8 mouse cellular contexts compared by ENCODE assay signal in genomic region chr6:149310226-149310625, GRCm38 (mm10). TPM values are rescaled to one million over a fixed set of nuclear protein-coding genes. Genes with fewer than 3 reads are reported as not detected.
A peak's percentile ranks its signal among the peaks of the same experiment; 100 is the strongest.
DNase-seq lines count a peak whose midpoint lies in the region; ATAC-seq and TF ChIP-seq lines count a peak whose summit lies in the region.

No protein-coding gene starts in this region.

- TF ChIP-seq EP300 in stomach, postnatal 0 days (optimal IDR thresholded peaks at IDR 0.05) = no peak

- peak overlapping the region; percentile 57 for H3K4me2 ChIP-seq in neural tube, embryonic 11.5 days (ENCODE audit: low read depth)
- peak overlapping the region; percentile 46 for H3K4me2 ChIP-seq in limb, embryonic 15.5 days
- H3K4me2 ChIP-seq in stomach, postnatal 0 days (replicated peaks; ENCODE audit: low read depth) = peak overlapping the region; percentile 57

- H3K4me1 ChIP-seq in erythroblast, embryonic 14.5 days (ENCODE audit: control insufficient read depth) = peaks cover 55% of the 10 kb centered on the region
- no peaks in the 10 kb centered on the region; the same call in 1 of the 2 replicates for H3K4me1 ChIP-seq in neural tube, embryonic 11.5 days (ENCODE audit: control insufficient read depth, insufficient read depth, low read length)
- peaks cover 7% of the 10 kb centered on the region; the same call in 1 of the 2 replicates for H3K4me1 ChIP-seq in limb, embryonic 15.5 days
- no peaks in the 10 kb centered on the region; the same call in 1 of the 2 replicates for H3K4me1 ChIP-seq in stomach, postnatal 0 days (replicated peaks; ENCODE audit: control insufficient read depth, insufficient read depth)

- ATAC-seq in erythroblast, adult 5-6 weeks (replicated peaks; ENCODE audit: low FRiP score, poor library complexity, severe bottlenecking) = no peak
- no peak for ATAC-seq in neural tube, embryonic 11.5 days (ENCODE audit: insufficient read depth, low FRiP score, low TSS enrichment)
- no peak for ATAC-seq in limb, embryonic 15.5 days (ENCODE audit: insufficient number of reproducible peaks, low FRiP score, low TSS enrichment, low read depth)
- ATAC-seq in stomach, postnatal 0 days (ENCODE audit: low FRiP score, low TSS enrichment) = no peak

- 60% methylated on average over 2 of the region's 2 CpGs for WGBS in neural tube, embryonic 11.5 days
- 40% methylated on average over 2 of the region's 2 CpGs for WGBS in limb, embryonic 15.5 days
- 37% methylated on average over 2 of the region's 2 CpGs for WGBS in stomach, postnatal 0 days

- peaks cover 14% of the 10 kb centered on the region for H3K9me3 ChIP-seq in erythroblast, embryonic 14.5 days (ENCODE audit: control insufficient read depth, low read length)
- no peaks in the 10 kb centered on the region for H3K9me3 ChIP-seq in neural tube, embryonic 11.5 days (ENCODE audit: control insufficient read depth, low read length)
- H3K9me3 ChIP-seq in limb, embryonic 15.5 days = 0 out of 2 replicates have a peak, but pooled peaks cover 2% of the 10 kb centered on the region
- 0 out of 2 replicates have a peak, but pooled peaks cover 5% of the 10 kb centered on the region for H3K9me3 ChIP-seq in stomach, postnatal 0 days (ENCODE audit: control insufficient read depth, low read length)

- peaks cover 47% of the 10 kb centered on the region for H3K36me3 ChIP-seq in erythroblast, embryonic 14.5 days (ENCODE audit: control insufficient read depth)
- H3K36me3 ChIP-seq in neural tube, embryonic 11.5 days (ENCODE audit: control insufficient read depth, insufficient read depth, low read length) = no peaks in the 10 kb centered on the region
- peaks cover 15% of the 10 kb centered on the region for H3K36me3 ChIP-seq in limb, embryonic 15.5 days
- peaks cover 5% of the 10 kb centered on the region; the same call in 1 of the 2 replicates for H3K36me3 ChIP-seq in stomach, postnatal 0 days (ENCODE audit: control insufficient read depth, insufficient read depth, low read length)

- no peak overlapping the region for H3K27ac ChIP-seq in neural tube, embryonic 11.5 days (ENCODE audit: low read depth, low read length)
- no peak overlapping the region for H3K27ac ChIP-seq in limb, embryonic 15.5 days
- H3K27ac ChIP-seq in stomach, postnatal 0 days (replicated peaks) = peak overlapping the region; percentile 99; the same call in 1 of the 2 replicates

- no peak for TF ChIP-seq CTCF in stomach, postnatal 0 days (IDR thresholded peaks at IDR 0.05; ENCODE audit: low read depth)

- no peaks in the 10 kb centered on the region for H3K27me3 ChIP-seq in erythroblast, embryonic 14.5 days (ENCODE audit: control insufficient read depth)
- H3K27me3 ChIP-seq in neural tube, embryonic 11.5 days (ENCODE audit: control insufficient read depth, insufficient read depth, low read length) = no peaks in the 10 kb centered on the region
- no peaks in the 10 kb centered on the region for H3K27me3 ChIP-seq in limb, embryonic 15.5 days
- no peaks in the 10 kb centered on the region for H3K27me3 ChIP-seq in stomach, postnatal 0 days (ENCODE audit: control insufficient read depth, insufficient read depth, low read length)

- H3K4me3 ChIP-seq in erythroblast, embryonic 14.5 days (replicated peaks) = peak overlapping the region; percentile 93
- peak overlapping the region; percentile 61 for H3K4me3 ChIP-seq in neural tube, embryonic 11.5 days (ENCODE audit: low read depth, low read length)
- H3K4me3 ChIP-seq in limb, embryonic 15.5 days = peak overlapping the region; percentile 94
- H3K4me3 ChIP-seq in stomach, postnatal 0 days (ENCODE audit: low read depth, low read length) = peak overlapping the region; percentile 86

- peak overlapping the region; percentile 82 for H3K9ac ChIP-seq in neural tube, embryonic 11.5 days (ENCODE audit: low read length)
- no peak overlapping the region; the same call in 1 of the 2 replicates for H3K9ac ChIP-seq in limb, embryonic 15.5 days
- H3K9ac ChIP-seq in stomach, postnatal 0 days (ENCODE audit: low read length) = peak overlapping the region; percentile 98; the same call in 1 of the 2 replicates

- DNase-seq in neural tube, embryonic 11.5 days (ENCODE audit: low spot score) = no peak
- no peak for DNase-seq in neural tube, embryonic 10.5 days (ENCODE audit: extremely low spot score, low spot score)
- no peak for DNase-seq in stomach, postnatal 0 days (ENCODE audit: low spot score)
- no peak for DNase-seq in cerebellum, postnatal 25 days
- no peak for DNase-seq in left cerebral cortex, adult 11 months (ENCODE audit: low spot score)

RNA-seq across cellular contexts. Expression of gene Resf1, which starts 1.0 kb away (rescaled TPM):
- 0.14 and 0.28 TPM in 2 replicates for polyA plus RNA-seq in erythroblast, embryonic 14.5 days (2012)
- 232 and 275 TPM in 2 replicates for total RNA-seq in erythroblast, adult 5-6 weeks (2015; ENCODE audit: low replicate concordance)
- 271 and 321 TPM in 2 replicates for total RNA-seq in erythroblast, adult 5-6 weeks (2017; ENCODE audit: low replicate concordance)
- polyA plus RNA-seq in neural tube, embryonic 11.5 days (2014; fragmentation: Nextera tagmentation; extraction: Ambion mirVana) = 36.4 and 43.0 TPM in 2 replicates
- 39.7 and 41.7 TPM in 2 replicates for polyA plus RNA-seq in limb, embryonic 15.5 days (2015; fragmentation: Nextera tagmentation; extraction: Ambion mirVana)
- polyA plus RNA-seq in stomach, postnatal 0 days (2015; fragmentation: Nextera tagmentation; extraction: Ambion mirVana) = 18.1 and 20.8 TPM in 2 replicates

Comparison
In these comparisons a context has a peak if more than half of its experiments do, and no peak if none do; other contexts are left out.
1. RNA of gene Resf1, which starts 1.0 kb away (polyA plus RNA-seq): 39.7 to 41.7 TPM in limb, embryonic 15.5 days, 36.4 to 43.0 TPM in neural tube, embryonic 11.5 days and 18.1 to 20.8 TPM in stomach, postnatal 0 days; 0.14 to 0.28 TPM in erythroblast, embryonic 14.5 days; every median in the first group is over 10 times any median in the second.
2. Peak in every context shown above with its lines, with median percentiles within 50 percentile points of each other: H3K4me3 ChIP-seq and H3K4me2 ChIP-seq.